Mouse (Mus musculus) brain, embryonic 14.5 days (tissue): ENCODE results near the gene Atp6v0a1.

Experiments used
- CTCF ChIP-seq: fragments of 200-500 bp; IDR thresholded peaks from 2 replicates; pipeline ENCODE4 v1.5.1; 2012; ENCODE audit warnings: inconsistent platforms, mild to moderate bottlenecking, moderate library complexity, borderline replicate concordance; ENCODE audit not compliant: insufficient read depth, insufficient read length; ENCODE audit errors: extremely low read depth
- POLR2A ChIP-seq: fragments of 200-500 bp; IDR thresholded peaks from 2 replicates; pipeline ENCODE4 v1.6.1; 2012; ENCODE audit warnings: mild to moderate bottlenecking, inconsistent platforms, borderline replicate concordance; ENCODE audit not compliant: poor library complexity, insufficient read depth, insufficient read length, severe bottlenecking; ENCODE audit errors: extremely low read depth

- TF ChIP-seq CTCF = no peak
- no peak for TF ChIP-seq POLR2A
These were observed 85.7 kb downstream of the Atp6v0a1 start for GRCm38 (mm10) chr11:101094930-101095313.
